Mouse (Mus musculus) ZHBTc4 (cell line): ENCODE measurements around the gene Cfd.
"Not testable (repeated sequence)": the region's sequence is repeated elsewhere in the genome, so short reads cannot be mapped to it uniquely, and the experiment has no call there.

Experiments used
- DNase-seq: peaks from one replicate; pipeline ENCODE4 v3.0.0-alpha.2; 2011; ENCODE audit warnings: low read depth, low spot score

The Cfd gene

DNA sequence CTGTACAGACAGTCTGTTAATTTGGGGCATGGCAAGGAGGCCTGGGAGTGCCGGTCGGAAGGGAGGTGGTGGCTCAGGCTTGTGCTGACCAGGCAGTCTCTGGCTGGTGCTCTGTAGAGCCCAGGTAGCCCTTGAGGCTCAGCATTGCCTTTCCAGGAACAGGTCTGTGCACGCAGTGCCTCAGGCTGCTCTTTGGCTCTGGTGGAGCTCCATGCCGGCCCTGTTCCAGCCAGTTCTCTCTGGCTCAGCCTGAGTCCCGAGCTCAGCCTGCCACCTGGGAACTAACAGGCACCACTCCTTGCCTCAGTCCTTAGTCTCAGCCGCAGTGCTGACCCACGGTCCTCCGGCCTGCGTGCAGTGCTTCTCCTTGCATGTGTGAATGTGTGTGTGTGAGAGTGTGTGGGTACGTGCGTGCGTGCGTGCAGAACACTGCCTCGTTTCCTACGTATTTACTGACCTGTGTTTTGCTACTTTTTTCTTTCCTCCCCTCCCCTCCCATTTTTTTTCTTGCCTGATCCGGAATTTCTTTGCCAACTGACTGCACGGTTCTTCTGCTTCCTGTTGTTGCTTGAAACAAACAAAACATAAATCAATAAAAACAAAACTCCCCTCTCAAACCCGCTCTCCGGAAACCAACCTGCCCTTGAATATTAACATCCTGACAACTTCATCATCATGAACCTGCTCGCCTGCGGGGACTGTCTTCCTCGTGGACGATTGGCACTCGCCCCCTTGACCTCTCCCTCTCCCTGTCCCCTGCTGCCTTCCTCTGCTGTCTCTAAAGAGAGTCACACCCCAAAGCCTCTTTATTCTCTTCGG is 29.2 kb upstream of the Cfd start:
- peak; percentile 91 for DNase-seq

DNA sequence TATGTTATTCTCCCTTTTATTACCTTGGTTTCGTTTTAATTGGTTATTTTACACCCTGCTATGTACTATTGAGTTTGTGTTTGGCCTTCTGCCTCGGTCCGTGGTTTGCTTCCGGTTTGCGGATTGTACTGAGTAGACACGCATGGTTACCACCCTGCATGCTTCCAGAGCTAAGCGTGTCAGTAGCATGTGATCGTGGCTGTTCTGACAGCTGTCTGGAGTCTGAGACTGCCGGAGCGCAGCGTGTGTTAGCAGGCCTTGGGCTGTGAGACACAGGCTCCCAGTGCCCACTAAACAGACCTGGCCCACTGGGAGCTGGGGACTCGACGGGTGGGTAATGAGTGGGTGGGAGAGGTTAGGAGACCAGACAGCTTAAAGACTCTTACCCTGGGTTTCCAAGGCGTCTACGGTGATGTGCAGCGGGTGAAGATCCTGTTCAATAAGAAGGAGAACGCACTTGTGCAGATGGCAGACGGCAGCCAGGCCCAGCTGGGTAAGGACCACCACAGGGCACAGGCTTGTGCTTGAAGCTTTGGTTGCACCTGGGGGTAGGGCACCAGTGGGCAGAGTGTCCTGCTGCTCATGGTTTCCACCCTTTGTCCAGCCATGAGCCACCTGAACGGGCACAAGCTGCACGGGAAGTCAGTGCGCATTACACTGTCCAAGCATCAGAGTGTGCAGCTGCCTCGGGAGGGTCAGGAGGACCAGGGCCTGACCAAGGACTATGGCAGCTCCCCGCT is 28.4 kb upstream of the Cfd start:
- DNase-seq: no peak

DNA sequence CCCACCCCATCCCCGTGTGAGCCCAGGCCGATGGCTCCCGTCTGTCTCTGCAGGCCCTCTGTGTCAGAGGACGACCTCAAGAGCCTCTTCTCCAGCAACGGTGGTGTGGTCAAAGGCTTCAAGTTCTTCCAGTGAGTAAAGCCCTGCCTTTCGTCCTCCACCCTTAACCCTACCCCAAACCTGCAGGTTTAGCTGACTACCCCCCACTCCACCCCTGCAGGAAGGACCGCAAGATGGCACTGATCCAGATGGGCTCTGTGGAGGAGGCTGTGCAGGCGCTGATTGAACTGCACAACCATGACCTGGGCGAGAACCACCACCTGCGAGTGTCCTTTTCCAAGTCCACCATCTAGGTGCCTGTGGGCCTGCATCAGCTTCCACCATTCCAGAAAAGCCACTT is 27.7 kb upstream of the Cfd start:
- no peak for DNase-seq

DNA sequence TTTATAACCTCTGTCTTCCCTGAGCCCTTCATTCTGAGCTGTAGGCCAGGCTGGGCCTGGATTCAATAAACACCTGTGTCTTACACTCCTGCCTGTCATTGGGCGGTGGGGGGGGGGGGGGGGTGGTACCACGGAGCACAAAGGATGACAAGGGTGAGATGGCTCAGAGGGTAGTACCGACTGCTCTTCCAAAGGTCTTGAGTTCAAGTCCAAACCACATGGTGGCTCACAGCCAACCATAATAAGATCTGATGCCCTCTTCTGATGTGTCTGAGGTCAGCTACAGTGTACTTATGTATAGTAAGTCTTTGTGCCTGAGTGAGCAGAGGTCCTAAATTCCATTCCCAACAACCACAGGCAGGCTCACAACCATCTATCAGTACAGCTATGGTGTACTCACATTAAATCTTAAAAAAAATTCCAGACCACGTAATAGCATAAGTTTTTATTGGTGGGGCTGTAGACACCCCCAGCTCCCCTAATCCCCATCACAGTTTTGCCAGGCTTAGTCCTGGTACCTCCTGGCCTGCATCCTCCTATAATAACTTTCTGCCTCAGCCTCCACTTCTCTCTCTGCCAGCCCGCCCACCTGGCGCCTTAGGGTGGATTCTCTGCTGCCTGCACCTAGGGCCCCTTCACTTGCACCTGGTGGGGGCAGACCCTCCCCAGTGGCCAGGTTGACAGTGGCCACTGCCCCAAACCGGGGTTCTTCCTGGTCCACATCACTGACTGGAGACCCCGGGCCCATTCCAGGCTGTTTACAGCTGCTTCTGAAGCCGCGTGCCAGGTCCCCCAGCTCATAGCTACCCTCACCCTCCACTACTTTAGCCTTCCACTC is 26.1 kb upstream of the Cfd start:
- DNase-seq: no peak

DNA sequence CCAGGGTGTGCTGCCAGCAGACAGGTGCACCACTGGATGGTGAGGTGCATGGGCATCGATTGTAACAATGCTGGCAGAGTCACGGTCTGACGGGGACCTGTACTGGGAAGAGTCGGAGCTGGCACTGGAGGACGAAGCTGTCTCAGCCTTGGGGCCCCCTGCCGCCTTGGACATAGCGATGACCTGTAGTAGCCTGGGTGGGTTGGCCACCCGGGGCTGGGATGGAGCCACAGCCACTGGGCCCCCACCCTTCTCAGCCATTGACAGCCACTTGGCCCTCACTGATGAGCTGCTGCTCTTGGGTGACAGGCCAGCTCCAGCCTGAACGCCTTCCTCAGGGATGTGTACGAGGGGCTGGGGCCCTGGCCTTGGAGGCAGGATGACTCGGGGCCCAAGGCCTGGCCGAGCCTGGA is 25.5 kb upstream of the Cfd start:
- no peak for DNase-seq

DNA sequence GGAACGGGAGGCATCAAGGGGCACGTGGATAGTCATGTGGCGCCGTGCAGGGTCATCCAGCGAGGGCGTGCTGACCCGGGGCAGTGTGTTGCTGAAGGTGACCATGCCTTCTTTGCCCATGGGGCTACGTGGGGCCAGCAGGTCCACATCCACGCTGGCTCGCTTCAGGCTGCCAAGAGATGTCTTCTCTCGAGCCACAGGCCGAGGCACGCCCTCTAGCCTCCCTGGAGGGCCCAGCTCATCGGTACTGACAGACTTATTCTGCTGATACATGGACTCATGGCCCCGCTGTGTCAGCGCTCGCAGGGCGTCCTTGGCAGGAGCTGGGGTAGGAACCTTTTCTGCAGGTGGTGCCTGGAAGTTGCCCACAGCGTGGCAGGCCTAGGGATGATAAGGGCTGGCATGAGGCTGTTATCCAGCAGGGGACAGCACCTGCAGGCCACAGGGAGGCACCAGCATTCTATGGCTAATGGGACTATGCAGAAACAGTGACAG is 24.8 kb upstream of the Cfd start:
- DNase-seq: peak; percentile 48

DNA sequence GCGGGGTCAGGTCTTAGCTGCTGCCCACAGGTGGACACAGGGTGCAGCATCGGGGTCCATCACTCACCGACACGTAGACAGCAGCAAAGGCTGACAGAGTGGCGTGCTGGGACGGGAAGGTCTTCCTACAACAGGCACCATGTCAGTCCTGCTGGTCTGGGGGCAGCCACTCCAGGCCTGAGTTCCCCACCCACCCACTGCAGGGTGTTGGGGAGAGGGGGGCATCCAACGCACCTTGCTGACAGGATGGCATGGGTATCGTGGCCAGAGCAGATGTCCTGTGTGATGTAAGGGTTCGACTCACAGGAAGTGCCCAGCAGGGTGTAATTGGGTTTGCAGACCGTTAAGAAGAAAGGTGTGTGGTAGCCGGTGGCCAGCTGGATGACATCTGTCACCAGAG is 24.1 kb upstream of the Cfd start:
- no peak for DNase-seq

DNA sequence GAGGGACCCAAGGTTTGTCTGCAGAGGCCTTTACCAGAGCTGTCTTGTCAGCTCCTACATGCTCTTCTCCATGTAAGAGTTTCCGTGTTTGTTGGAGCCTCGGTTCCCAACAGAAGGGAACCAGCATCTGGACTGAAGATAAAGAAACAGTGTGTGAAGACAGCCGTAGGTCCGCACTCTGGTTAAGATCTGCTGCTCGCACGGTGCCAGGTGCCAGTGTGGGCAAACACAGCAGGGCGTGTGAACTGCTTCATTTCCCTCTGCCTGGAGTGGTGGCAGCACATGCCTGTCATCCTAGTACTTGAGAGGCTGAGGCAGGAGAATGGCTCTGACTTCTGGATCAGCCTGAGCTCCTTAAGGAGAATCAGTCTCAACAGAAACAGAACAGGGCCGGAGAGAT is 18.8 kb upstream of the Cfd start:
- DNase-seq: no peak

DNA sequence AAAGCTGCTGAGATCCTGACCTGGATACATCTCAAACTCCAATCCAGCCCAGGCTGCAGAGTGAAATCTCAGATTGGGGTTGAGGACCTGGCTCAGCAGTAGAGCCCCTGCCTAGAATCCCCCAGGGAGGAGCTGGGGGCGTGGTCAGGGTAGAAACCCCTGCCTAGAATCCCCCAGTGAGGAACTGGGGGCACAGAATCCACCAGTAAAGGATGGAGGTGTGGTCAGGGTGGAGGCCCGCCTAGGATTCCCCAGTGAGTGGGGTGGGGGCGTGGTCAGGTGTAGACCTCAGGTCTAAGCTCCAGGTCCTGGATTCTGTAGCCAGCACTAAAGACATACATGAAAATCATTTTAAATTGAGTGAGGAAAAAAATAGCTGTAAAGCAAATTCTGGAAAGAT is 17.8 kb upstream of the Cfd start:
- DNase-seq: no peak

DNA sequence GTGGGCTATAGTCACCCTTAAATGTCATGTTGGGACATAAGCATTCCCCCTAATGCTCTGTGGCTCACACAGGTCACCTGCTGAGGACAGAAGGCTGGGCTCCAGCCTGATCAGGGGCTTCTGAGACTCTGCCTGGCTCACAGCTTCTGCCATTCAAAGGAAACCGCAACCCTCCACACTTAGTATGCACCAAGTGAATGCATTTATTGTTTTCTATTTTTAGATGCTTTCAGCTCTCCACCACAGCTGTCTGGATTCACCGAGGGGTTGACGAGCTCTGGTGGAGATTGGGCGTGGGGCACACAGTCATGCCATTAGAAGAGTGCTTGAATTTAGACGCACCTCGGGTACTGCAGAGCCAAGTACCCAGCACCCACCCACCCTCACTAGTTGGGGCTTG is 17.3 kb upstream of the Cfd start:
- DNase-seq: no peak

DNA sequence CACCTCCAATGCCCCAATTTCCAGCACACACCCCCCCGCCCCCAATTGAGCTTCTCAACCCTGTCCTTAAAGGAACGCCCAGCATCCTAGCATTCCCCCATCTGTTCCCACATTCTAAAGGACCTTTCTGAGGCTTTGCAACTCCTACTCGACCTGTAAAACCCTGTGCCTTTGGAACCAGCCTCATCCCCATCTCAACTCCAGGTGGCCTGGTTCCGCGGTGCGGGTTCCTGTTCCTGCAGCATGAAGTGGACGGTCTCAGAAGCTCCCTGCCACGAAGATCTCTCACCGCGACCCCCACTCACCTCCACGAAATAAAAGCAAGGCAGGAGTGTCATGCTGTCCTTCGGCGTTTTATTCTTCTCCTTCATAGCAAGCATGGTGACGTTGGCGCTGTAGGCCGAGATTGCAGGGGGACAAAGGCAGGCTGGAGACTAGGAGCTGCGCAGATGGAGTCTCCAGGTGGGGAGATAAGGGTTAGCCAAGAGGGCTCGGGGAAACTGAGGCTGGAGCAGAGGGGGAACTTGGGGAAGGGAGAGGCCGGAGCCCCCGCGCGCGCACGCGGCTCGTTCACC is 16.9 kb upstream of the Cfd start:
- no peak for DNase-seq

DNA sequence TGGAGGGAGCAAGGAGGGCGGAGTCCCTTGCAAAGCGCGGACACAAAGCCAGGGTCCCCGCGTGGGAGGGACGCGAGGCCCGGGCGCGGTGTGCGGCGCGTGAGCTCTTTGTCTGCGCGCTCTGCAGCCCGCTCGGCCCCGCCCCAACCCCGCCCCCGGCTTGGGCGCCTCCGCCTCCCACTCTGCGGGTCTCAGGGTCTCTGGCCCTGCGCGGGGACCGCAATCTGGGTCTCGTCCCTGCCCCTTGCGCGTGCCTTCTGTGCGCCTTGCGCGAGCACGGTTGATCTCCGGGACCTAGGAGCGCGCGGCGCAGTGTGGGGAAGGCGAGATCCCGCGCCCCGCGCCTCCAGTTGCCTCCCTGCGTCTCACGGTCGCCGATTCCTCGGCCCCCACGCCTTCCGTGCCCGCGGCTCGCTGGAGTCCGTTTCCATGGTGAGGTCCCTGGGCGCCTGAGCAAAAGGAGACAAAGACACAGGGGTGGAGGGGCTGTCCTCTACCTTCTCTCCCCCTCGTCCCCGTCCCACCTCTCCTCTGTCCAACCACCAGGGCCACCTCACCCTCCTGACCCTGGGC is 16.3 kb upstream of the Cfd start, which contains the start of the genes Prtn3 and Plppr3:
Prtn3 (plus strand) TSS at position 187 of the 573 bp plus-strand sequence.
Plppr3 (minus strand) TSS at position 345 of the 573 bp plus-strand sequence.
- DNase-seq: peak; percentile 61

DNA sequence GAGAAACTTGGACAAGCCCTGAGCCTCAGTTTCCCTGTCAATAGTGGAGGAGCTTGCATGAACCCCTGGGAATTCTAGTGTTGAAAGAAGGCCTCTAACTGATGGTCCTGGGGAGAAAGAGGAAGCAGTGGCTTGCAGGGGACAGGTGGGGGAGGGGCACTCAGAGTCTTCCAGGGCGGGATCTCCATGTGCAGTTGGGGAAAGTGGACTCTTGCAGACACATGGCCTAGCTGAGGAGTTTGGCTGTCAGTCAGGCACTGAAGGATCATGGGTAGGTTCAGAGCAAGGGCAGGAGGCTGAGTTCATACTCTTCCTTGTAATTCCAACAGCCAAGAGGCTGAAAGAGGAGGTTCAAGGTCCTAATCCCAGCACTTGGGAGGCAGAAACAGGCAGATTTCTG is 13.5 kb upstream of the Cfd start:
- no peak for DNase-seq

DNA sequence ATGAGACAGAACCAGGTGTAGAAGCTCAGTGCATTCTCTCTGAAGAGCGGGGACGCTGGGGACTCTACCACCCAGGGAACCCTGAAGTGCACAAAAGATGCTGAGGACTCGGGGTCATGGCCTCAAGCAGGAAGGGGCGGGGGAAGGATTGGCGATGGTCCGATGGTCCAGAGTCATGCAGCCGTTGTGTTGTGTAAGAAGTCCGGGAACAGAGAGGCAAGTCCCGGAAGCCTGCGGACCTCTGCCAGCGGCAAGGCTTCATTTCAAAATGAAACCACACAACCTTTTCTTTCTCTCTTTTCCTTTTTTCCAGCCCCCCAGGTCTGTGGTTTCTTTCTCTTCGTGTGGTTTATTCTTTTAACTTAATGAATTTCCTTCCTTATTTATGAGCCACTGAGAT is 12.9 kb upstream of the Cfd start:
- no peak for DNase-seq

DNA sequence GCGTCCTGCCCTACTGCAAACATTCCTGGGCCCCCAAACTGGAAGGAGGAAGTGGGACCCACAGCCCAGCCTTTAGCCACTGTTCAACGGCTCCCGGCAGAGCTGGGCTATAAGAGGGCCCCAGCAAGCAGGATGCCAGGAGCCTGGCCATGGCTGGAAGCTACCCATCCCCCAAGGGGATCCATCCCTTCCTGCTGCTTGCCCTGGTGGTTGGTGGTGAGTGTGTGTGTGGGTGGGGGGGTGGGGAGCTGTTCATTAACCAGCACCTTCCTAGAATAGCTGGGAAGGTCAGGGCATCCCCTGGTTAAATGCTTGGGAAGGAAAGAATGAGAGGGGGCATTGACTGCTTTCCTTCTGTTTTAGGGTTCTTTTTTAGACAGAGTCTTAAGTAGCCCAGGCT is 11.1 kb upstream of the Cfd start:
- DNase-seq: no peak

DNA sequence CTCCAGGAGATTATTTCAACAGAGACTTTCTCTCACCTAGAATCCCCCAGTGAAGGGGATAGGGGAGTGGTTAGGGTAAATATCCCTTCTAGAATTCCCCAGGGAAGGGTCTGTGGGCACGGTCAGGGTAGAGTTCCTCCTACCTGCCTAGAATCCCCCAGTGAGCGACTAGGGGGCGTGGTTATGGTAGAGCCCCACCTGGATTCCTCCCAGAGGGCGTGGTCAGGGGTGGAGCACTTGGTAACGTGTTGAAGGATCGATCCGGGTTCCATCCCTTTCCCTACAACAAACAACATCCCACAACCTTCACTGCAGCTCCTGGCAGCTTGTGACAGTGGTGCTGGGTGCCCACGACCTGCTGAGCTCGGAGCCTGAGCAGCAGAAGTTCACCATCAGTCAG is 9.9 kb upstream of the Cfd start:
- no peak for DNase-seq

DNA sequence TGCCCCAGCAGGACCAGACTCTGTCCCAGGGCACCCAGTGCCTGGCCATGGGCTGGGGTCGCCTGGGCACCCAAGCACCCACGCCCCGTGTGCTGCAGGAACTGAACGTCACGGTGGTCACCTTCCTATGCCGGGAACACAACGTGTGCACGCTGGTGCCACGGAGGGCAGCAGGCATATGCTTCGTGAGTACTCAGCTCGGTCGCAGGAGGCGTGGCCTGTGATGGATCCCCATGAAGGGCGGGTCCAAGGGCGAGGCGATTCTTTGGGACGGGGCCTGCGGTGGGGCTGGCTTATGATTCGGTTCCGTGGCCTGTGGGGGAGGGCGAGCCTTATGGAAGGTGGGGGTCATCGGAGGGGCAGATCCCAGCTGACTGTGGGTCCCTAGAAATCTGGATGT is 8.7 kb upstream of the Cfd start:
- DNase-seq: peak; percentile 65

DNA sequence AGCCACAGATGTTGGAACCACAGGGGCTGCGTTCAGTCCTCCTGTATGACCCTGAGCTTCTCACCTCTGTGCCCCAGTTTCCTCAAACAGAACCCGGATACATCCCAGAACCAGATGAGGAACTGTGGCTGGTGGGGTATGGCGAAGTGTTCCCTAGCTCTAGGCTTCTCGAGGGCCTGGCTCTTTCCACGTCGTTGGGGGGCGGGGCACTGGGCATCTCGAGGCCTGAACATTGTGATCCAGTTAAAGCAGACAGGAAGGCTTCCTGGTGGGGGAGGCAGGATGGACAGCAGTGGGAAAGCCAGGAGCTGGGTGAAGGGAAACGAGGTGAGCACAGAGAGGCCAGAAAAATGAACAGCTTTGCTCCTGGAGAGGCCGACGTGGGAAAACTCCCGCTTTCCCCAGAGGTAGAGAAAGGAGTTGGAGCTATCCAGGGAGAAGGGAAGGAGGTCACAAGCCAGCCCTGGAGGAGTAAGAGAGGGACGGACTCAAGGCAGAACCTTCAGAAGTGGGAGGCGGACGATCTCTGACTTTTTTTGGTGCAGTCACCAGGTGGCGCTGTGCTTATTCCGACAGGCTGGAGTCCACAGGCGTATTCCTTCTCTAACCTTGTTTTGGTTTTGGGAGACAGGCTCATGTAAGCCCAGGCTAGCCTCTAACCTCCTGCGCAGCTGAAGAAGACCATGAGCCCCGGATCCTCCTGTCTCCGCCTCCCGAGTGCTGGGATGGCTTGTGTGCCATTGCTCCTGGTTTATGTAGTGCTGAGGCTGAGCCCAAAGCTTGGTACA is 7.2 kb upstream of the Cfd start:
- peak; percentile 90 for DNase-seq

DNA sequence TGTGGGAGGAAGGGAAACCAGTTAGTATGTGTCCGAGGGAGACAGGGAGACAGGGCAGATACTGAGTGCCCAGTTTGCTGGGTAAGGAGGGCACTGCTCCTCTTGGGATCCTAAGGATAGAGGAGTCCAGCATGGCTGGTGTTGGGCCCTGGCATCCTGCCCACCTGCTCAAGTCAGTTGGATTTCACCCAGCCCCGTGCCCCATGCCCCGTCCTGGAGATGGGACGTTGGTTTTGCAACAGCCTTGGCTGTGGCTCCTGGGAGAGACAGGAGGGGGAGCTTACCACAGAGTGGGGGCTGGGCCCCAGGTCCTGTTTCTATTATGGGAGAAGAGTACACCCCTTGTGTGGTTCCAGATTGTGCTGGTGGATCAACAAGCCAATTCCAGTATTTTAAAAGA is 6.2 kb upstream of the Cfd start:
- DNase-seq: no peak

DNA sequence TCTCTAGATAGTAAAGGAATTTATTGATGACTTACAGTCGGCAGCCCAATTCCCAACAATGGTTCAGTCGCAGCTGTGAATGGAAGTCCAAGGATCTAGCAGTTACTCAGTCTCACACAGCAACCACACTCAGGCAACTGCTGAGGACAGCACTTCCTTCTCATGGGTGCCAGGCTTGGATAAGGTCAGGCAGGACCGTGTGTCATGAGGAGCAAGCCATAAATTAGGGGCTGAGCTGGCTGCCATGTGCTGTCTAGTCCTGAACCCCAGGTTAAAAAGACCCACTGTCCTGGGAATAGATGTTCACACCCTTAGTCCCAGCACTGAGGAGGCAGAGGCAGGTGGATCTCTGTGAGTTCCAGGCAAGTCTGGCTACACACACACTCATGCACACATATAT is 5.7 kb upstream of the Cfd start:
- DNase-seq: not testable (repeated sequence)
